Mouse (Mus musculus) granulocyte monocyte progenitor cell, adult 5-6 weeks (primary cell): ENCODE data around the gene Kirrel3. TPM values are rescaled to one million over a fixed set of nuclear protein-coding genes. Genes with fewer than 3 reads are reported as not detected.
A peak's percentile ranks its signal among the peaks of the same experiment; 100 is the strongest.

ENCODE experiments used
- ATAC-seq: replicated peaks from 2 replicates; pipeline ENCODE4 v1.8.0; 2016; ENCODE audit warnings: mild to moderate bottlenecking, moderate TSS enrichment, inconsistent platforms; ENCODE audit not compliant: poor library complexity, severe bottlenecking
- total RNA-seq, 2 experiments: library from RNA; stranded (forward) in 1 of 2; stranded (reverse) in 1 of 2; fragments of 200-712, 200-1000 nt in 1 of 2; fragments of >200 nt in 1 of 2; fragmentation: Nextera tagmentation in 1 of 2; gene quantifications; 2 replicates each; pipeline ENCODE4 v1.2.3; 2014 to 2017

The Kirrel3 gene
- total RNA-seq, 2 experiments from 2014 or later: not detected

DNA sequence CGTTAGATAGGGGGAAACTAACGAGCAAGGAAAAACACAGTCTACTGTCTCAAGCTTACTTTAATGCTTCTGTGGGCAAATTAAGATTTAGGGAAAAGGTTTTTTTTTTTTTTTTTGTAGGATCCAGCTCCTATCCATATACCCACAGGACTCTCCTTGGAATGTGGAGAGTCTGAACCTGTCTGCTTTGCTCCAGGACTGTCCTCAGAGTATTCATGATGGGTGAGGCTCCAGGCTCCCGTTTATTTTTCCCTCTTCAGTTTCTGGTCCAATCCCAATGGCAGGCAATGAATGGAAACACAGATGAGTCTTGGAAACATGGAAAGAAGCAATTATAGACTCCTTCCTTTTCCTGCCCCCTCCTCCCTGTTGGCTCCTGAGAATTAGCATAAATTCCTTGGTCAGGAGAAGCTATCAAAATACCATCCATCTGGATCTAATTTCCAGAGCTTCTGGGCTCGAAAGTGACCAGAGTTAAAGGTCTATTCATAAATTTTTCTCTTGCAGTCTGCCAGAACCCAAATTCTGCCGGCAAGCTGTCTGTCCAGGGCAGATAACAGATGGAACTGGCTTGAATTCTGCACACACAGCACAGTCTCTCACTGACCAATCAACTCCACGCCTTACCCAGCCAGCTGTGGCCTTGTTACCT is 312.1 kb downstream of the Kirrel3 start:
- no peak for ATAC-seq

DNA sequence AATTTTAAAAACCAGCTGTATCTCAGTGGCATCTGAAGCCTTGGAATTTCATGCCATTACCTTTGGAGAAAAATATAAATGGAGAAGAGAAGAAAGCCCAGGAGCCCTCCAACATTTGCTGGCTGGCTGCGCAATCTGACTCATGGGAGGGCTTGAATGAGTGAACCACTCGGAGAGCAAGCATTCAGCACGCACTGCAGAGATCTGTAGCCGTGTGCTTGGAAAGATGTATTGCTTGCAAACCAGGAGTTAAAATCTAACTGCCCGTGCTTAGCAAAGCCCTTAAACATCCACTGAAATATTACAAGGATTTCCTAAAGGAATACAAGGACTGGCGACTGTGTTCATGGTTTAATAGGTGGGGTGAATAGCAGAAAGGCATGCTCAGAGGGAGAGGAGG is 316.0 kb downstream of the Kirrel3 start:
- no peak for ATAC-seq

- ATAC-seq: no peak
These were observed 321.2 kb downstream of the Kirrel3 start for GRCm38 (mm10) chr9:34806854-34807253.

DNA sequence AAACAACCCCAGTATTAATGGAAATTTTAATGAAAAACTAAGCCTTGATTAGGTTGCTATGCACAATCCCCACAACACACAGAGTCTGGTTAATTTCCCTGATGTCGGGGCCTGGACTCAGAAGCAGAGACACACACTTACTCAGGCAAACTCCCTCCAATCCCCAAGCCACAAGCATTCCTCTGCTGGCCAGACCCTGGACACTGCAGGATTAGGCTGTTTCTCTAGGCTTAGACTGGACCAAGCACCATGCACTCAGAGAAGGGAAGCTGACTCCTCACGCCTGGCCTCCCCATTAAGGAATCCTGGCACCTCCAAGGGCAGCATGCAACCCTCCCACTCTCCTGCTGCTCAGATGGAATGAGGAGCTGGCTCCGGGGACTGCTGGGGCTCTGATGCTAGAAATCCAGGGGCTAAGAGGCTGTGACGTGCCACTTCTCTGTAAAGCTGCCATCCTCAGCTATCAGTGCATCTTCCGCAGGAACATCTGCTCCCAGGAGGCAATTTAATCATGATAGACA is 324.4 kb downstream of the Kirrel3 start:
- ATAC-seq: no peak

GRCm38 (mm10) chr9:34818325-34818976 is 332.8 kb downstream of the Kirrel3 start:
- ATAC-seq: no peak

- ATAC-seq: no peak
These were observed 338.8 kb downstream of the Kirrel3 start for GRCm38 (mm10) chr9:34824358-34825088.

DNA sequence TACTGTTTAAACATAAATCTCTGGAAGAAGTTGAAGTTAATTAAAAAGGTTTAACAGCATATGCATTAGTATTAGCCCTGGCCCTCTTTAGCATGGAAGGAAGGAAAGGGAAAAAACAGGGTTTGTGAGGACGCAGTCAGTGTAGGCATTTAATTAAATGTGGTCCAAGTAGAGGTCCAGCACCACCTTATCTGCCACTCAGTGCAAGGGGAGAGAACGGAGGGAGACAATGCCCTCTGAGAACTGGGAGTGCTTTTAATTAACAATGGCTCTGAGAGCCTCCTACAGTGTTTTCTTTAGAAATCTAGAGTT is 339.4 kb downstream of the Kirrel3 start:
- ATAC-seq: no peak

GRCm38 (mm10) chr9:34825402-34826008 is 339.8 kb downstream of the Kirrel3 start:
- ATAC-seq: no peak

GRCm38 (mm10) chr9:34830696-34831095 is 345.0 kb downstream of the Kirrel3 start:
- no peak for ATAC-seq

GRCm38 (mm10) chr9:34836801-34837200 is 351.1 kb downstream of the Kirrel3 start:
- no peak for ATAC-seq

DNA sequence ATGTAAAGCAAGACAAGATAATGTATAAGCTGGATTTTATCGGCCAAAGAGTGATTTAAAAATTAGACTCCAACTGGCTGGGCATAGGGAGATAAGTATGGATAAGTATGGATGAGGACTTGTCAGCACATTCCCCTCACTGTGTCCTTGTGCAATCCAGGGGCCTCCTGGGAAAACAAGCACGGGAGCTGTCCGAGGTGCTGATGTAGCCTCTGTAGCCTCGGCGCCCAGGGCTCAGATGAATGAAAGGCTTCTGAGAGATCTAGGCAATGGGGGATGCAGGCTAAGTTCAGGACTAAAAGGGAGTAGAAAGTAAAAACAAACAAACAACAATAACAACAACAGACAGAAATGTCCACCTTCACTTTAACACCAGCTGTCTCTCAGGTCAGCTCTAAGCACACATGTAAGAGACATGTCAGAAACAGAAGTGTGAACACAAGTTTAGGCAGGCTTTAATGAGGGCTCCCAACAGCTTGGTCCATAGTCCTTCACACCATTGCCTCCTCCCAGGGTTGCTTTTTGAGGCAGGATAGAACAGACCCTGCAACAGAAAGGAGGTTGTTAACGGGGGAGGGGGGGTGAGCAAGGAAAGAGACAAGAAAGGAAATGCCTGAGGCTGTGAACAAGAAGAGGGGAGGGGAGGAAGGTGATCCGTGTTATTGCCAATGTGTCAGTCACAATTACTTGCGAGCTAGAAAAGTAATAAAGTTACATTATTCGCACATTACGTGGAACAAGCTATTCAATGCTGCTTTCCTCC is 352.2 kb downstream of the Kirrel3 start:
- no peak for ATAC-seq

GRCm38 (mm10) chr9:34843275-34843965 is 357.7 kb downstream of the Kirrel3 start:
- no peak for ATAC-seq

DNA sequence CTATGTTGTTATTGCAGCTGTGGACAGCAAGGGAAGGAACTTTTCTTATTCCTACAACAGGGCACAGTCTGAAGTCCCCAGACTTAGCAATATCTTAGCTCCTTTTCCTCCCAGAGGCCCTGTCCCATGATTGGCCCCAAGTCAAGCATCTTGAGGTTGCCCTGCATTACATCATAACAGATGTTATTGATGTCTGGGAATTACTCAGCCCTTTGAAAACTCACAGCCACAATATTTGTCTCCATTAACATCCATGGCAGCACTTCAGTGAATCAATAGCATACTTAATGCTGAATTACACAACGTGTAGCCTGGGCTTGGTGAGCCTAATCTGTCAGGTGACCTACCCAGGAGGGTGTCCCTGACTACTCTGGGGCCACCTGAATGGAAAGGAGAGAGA is 360.7 kb downstream of the Kirrel3 start:
- no peak for ATAC-seq

GRCm38 (mm10) chr9:34847664-34848063 is 362.0 kb downstream of the Kirrel3 start:
- ATAC-seq: peak; percentile 33; the same call in 1 of the 2 replicates

- ATAC-seq: no peak
These were observed 365.4 kb downstream of the Kirrel3 start for GRCm38 (mm10) chr9:34851136-34851535.

DNA sequence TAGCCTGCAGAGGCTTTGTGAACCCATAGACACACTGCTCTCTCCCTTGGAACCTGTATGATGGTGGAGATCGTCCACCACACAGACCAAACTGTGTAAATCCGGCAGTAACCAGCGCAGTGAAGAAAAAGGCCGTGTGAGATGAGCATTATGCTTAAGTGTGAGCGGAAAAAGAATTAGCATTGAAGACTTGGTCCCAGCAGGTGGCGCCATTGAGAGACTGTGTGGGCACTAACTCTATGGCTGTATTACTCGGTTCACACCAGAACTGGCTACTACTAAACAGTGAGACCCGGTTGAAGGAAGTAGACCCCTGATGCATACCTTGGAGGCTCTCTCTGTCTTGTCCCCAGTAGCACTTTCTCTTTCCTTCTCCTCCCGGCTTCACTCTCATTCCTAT is 371.9 kb downstream of the Kirrel3 start:
- ATAC-seq: 0 out of 2 replicates have a peak, but pooled peaks have one; percentile 25

DNA sequence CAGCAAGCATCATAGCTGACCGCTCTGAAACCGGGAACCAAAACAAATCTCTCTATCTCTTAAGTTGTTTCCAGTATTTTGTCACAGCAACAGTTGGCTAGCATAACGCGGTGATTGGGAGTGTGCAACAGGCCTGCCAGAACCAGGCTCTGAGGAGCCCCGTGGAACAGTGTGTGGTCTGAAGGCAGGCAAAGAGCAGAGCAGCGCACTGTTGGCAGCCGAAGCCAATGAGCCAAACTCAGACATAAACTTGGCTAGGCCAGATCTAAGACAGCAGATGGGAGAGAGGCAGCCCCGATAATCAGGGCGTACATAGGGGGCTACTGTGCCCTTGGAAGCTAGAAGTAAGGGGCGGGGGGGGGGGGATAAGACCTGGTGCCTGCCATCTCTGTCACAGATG is 372.4 kb downstream of the Kirrel3 start:
- ATAC-seq: no peak

GRCm38 (mm10) chr9:34860934-34861333 is 375.2 kb downstream of the Kirrel3 start:
- ATAC-seq: no peak

DNA sequence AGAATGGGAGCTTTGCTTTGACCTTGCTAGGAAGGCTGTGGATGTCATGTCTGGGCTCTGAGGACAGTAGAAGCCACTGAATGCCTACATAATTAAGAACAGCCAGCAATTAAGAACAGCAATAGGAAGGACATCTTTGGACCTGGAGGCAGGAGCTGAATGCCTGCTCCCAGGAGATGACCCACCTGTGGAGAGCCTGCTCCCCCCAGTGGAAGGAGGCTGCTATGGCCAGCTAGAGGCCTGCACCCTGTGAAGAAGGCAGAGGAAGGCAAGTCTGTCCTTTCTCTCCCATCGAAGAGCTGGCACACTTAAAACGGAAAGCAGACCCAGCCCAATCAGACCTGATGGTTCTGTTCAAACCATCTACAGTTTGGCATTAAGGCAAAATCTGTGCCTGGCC is 376.1 kb downstream of the Kirrel3 start:
- ATAC-seq: no peak

GRCm38 (mm10) chr9:34865606-34866005 is 379.9 kb downstream of the Kirrel3 start:
- ATAC-seq: no peak
